Mouse (Mus musculus): ENCODE results near the gene Asic2. TPM values are rescaled to one million over a fixed set of nuclear protein-coding genes. Genes with fewer than 3 reads are reported as not detected.

The Asic2 gene
- polyA plus RNA-seq, 1 experiment from 2014 or later, result 8.7 TPM

DNA sequence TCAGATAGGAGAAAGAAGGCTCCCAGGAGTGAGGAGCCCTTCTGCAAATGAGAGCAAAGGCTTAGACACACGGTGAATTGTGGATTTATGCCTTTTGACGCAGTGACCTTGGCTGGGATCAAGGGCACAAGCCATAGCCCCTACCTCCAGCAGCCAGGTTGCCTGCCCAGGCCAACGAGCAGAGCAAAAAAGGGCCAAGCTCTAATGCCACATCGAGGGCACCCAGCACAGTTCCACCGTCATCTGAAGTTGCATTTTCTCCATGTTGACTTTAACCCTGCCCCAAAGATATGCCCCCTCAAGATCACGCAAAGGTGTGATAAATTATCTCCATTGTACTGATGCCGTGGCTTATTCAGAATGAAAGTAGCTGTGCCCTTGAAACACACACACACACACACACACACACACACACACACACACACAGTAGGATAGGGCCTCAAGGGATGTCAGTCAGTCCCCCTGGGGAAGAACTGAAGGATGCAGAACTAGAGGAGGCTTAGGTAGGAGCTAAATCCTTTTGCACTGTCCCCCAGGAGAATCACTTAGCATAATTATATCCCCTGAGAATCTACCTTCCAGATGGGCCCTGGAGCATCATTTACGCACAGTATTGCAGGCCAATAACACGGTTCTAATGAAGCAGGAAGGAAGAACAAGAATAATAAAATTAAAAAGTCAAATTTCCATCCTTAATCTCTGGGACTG is 96.6 kb downstream of the Asic2 start:
- H3K27me3 ChIP-seq (replicated peaks; ENCODE audit: control insufficient read depth, insufficient read depth, low read length), result no peaks in the 10 kb centered on the region
- H3K4me2 ChIP-seq (ENCODE audit: low read length), result no peak overlapping the region
- H3K36me3 ChIP-seq (ENCODE audit: control insufficient read depth, insufficient read depth), result no peaks in the 10 kb centered on the region
- H3K4me1 ChIP-seq (replicated peaks; ENCODE audit: control insufficient read depth, insufficient read depth, low read length), result no peaks in the 10 kb centered on the region
- 69% methylated on average over 9 of the region's 9 CpGs for WGBS
- H3K27ac ChIP-seq (ENCODE audit: low read length), result no peak overlapping the region
- no peaks in the 10 kb centered on the region for H3K9me3 ChIP-seq (ENCODE audit: control insufficient read depth, low read length)
- ATAC-seq, result no peak
- no peak overlapping the region for H3K9ac ChIP-seq (replicated peaks; ENCODE audit: low read depth, low read length)
- H3K4me3 ChIP-seq (replicated peaks; ENCODE audit: low read length), result no peak overlapping the region

DNA sequence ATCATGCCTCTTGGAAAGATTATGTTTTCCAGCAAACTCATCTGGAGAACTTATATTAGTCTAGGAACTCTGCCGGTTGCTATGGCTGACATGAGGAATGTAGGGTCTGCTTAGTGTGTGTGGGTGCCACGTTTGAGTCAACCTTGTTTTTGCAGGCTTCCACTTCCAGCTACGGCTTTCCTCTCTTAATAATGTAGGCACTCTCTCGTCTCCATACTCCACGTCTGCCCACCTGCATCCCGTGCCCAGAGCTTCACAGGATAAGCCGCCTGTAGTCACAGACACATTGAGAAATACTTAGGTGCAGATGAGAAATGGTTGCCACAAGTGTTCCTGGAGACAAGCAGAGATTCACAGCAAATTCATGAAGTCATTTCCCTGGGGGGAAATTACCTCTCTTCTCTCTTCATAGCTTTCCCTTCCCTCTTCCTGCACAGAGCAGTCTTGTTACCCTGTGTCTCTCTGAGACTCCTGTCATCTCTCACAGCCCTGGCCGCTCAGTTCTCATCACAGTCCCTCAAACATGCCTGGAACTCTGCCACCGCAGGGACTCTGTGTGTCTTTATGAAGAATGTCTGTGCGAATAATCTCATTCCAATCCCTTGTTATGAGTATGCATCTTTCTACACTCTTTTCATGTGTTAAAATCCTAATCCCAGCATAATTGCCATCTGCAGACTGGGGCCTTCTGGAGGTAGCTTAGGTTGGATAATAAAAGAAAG is 102.4 kb downstream of the Asic2 start:
- ATAC-seq, result no peak
- H3K27ac ChIP-seq (ENCODE audit: low read length), result no peak overlapping the region
- 33% methylated on average over 10 of the region's 10 CpGs for WGBS

DNA sequence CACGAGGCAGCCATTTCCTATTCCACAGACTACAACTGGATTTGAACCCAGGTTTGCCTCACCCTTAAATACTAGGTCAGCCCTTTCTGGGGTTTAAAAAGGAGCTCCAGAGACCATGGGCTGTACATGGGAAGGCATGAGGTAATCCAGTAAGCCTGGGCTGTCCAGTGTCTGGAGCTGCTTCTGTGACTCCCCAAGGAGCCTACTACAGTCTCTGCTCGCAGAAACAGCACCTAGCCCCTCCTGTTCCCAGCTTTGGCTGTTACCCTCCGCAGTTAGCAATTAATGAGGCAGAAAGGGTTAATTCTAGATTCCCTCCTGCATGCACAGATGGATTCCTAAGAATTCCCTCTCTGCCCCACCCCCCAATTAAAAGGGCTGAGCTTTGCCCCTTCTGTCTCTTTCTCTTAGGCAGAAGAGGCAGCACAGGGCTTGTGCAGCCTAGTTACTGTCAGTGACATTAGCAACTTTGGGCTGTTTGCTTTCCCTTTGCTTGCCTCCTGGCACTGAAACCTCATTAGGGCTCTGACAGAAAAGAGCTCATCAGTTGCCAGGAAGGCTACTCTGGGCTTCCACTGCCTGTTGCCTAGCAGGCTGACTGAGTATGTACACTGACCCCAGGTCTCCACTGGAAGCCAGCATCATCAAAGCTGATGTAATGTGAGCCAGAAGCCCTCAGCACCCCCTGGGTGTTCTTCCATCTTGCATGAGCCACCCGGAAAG is 107.8 kb downstream of the Asic2 start, which contains the start of gene 5530401A14Rik:
TSS of gene 5530401A14Rik (plus strand) at position 424 of the 723 bp plus-strand sequence.
- no peaks in the 10 kb centered on the region for H3K9me3 ChIP-seq (ENCODE audit: control insufficient read depth, low read length)
- peaks cover 15% of the 10 kb centered on the region for H3K4me1 ChIP-seq (replicated peaks; ENCODE audit: control insufficient read depth, insufficient read depth, low read length)
- peak; percentile 93 for ATAC-seq
- H3K36me3 ChIP-seq (ENCODE audit: control insufficient read depth, insufficient read depth), result no peaks in the 10 kb centered on the region
- no peak within 1 kb of the TSS for H3K4me2 ChIP-seq (ENCODE audit: low read length)
- H3K4me3 ChIP-seq (replicated peaks; ENCODE audit: low read length), result no peak within 1 kb of the TSS
- no peak within 1 kb of the TSS for H3K9ac ChIP-seq (replicated peaks; ENCODE audit: low read depth, low read length)
- H3K27me3 ChIP-seq (replicated peaks; ENCODE audit: control insufficient read depth, insufficient read depth, low read length), result no peaks in the 10 kb centered on the region
- 19% methylated on average over 4 of the region's 4 CpGs for WGBS
- peak within 1 kb of the TSS; percentile 16; the same call in 1 of the 2 replicates for H3K27ac ChIP-seq (ENCODE audit: low read length)

More for the DNA sequence above, 102.4 kb downstream of the Asic2 start:
- no peak overlapping the region for H3K4me2 ChIP-seq (ENCODE audit: low read length)
- no peaks in the 10 kb centered on the region for H3K27me3 ChIP-seq (replicated peaks; ENCODE audit: control insufficient read depth, insufficient read depth, low read length)
- H3K4me1 ChIP-seq (replicated peaks; ENCODE audit: control insufficient read depth, insufficient read depth, low read length), result peaks cover 13% of the 10 kb centered on the region
- H3K4me3 ChIP-seq (replicated peaks; ENCODE audit: low read length), result no peak overlapping the region
- no peak overlapping the region for H3K9ac ChIP-seq (replicated peaks; ENCODE audit: low read depth, low read length)
- no peaks in the 10 kb centered on the region for H3K9me3 ChIP-seq (ENCODE audit: control insufficient read depth, low read length)
- no peaks in the 10 kb centered on the region for H3K36me3 ChIP-seq (ENCODE audit: control insufficient read depth, insufficient read depth)

DNA sequence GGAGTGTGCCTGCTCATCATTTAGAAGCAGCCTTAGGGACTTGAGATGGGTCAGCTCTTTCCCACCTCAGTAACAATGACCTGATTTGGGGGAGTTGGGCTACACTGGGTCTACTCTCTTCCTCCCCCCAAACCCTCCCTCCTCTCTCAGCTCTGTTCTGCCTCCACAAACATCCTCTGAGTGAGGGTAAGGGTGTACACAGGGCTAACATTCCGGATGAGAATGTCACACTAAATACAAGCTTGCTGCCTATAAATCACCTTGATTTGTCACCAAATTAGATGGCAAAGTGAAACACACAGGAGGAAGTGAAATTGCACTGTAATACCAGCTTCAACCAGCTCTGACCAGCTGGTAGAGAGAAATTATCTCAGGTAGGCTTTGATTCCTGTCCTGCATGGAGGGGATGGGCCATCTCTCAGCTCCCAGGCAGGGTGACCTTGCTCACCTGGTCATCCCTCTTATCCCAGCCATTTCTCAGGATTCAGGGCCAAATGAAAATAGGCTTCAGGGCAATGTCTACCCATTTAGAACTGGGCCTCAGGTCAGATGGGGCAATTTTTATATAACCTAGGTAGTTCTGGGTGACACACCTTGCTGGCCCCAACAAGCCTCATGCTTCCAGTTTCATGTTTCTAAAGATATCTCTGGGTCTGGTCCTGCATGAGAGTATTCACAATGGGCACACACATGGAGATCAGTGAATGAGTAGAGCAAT is 120.3 kb downstream of the Asic2 start:
- H3K4me3 ChIP-seq (replicated peaks; ENCODE audit: low read length), result no peak overlapping the region
- H3K27me3 ChIP-seq (replicated peaks; ENCODE audit: control insufficient read depth, insufficient read depth, low read length), result no peaks in the 10 kb centered on the region
- H3K27ac ChIP-seq (ENCODE audit: low read length), result no peak overlapping the region
- WGBS, result 77% methylated on average over 1 of the region's 1 CpGs
- H3K36me3 ChIP-seq (ENCODE audit: control insufficient read depth, insufficient read depth), result no peaks in the 10 kb centered on the region
- peaks cover 20% of the 10 kb centered on the region for H3K4me1 ChIP-seq (replicated peaks; ENCODE audit: control insufficient read depth, insufficient read depth, low read length)
- H3K9ac ChIP-seq (replicated peaks; ENCODE audit: low read depth, low read length), result no peak overlapping the region
- no peak overlapping the region for H3K4me2 ChIP-seq (ENCODE audit: low read length)
- H3K9me3 ChIP-seq (ENCODE audit: control insufficient read depth, low read length), result no peaks in the 10 kb centered on the region
- no peak for ATAC-seq

DNA sequence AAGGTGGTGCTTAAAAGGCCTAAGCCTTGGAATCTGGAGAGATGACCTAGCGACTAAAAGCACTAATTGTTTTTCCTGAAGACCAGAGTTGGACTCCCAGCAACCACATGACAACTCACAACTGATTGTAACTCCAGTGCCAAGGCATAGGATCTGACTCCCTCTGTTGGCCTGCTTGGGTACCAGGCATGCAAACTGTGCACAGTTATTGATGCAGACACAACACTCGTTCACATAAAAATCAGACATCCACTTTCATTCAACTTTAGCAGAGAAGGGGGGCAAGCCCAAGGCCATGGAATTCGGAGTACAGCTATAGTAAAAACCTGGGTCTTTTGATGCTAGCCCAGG is 122.6 kb downstream of the Asic2 start:
- no peak for ATAC-seq
- Histone ChIP-seq H3K4me1 (replicated peaks; ENCODE audit: control insufficient read depth, insufficient read depth, low read length) (peaks cover 16% of the 10 kb centered on the region), H3K4me3 (replicated peaks; ENCODE audit: low read length) (no peak overlapping the region), H3K27me3 (replicated peaks; ENCODE audit: control insufficient read depth, insufficient read depth, low read length) (no peaks in the 10 kb centered on the region), H3K9me3 (ENCODE audit: control insufficient read depth, low read length) (no peaks in the 10 kb centered on the region), H3K36me3 (ENCODE audit: control insufficient read depth, insufficient read depth) (no peaks in the 10 kb centered on the region), H3K9ac (replicated peaks; ENCODE audit: low read depth, low read length) (no peak overlapping the region), H3K4me2 (ENCODE audit: low read length) (no peak overlapping the region), H3K27ac (ENCODE audit: low read length) (no peak overlapping the region)
- WGBS, result 60% methylated on average over 3 of the region's 3 CpGs

DNA sequence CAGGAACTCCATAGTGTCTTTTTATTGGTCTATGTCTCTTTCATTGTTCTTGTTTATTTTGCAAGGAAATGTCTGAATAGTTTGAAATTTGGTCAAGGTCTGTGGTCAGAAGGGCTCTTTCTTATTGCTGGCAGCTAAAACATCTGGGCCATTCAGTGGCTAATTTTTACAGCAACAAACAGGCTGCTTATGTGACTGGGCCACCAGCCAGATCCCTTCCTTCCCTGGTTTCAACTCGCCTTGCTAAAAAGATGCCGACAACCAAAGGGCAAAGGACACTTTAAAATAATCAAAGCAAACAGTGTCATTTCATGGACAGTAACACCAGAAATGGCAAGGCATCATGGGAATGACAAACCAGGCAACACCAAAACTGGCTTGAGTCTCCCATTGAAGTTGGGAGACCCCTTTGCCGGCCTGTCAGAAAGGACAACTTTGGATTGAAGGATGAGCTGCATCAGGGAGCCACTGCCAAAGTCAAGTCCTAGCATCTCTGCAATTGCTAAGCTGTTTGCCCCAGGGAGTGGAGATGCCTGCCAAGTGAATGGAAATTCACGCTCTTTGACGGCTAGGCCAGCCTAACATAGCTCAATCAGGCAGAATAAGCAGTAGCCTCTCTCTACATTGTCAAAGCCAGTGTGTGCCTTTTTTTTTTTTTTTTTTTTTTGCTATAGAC is 123.1 kb downstream of the Asic2 start:
- WGBS, result 23% methylated on average over 5 of the region's 5 CpGs
- no peak overlapping the region for H3K27ac ChIP-seq (ENCODE audit: low read length)
- no peaks in the 10 kb centered on the region for H3K27me3 ChIP-seq (replicated peaks; ENCODE audit: control insufficient read depth, insufficient read depth, low read length)
- H3K4me3 ChIP-seq (replicated peaks; ENCODE audit: low read length), result no peak overlapping the region
- no peaks in the 10 kb centered on the region for H3K9me3 ChIP-seq (ENCODE audit: control insufficient read depth, low read length)
- H3K4me1 ChIP-seq (replicated peaks; ENCODE audit: control insufficient read depth, insufficient read depth, low read length), result peaks cover 16% of the 10 kb centered on the region
- no peaks in the 10 kb centered on the region for H3K36me3 ChIP-seq (ENCODE audit: control insufficient read depth, insufficient read depth)
- no peak overlapping the region for H3K4me2 ChIP-seq (ENCODE audit: low read length)
- no peak for ATAC-seq
- no peak overlapping the region for H3K9ac ChIP-seq (replicated peaks; ENCODE audit: low read depth, low read length)

DNA sequence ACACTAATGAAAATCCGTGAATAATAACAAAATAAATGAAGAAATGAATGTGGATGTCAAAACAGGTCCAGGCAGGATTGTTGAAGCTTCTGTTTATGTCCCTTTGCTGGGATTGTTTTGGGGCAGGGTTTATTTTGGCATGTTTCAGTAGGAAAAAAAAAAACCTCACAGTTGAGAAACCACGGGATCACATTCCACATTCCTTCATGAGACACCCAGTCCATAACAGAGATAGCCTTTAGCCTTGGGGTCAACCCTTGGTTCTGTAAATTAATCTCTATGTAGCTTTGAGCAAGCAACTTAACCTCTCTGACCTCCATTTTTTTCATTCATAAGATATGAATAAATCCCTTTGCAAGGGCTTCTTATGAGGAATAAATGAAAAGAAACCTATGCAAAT is 127.3 kb downstream of the Asic2 start:
- Histone ChIP-seq H3K27ac (ENCODE audit: low read length) (no peak overlapping the region), H3K4me1 (replicated peaks; ENCODE audit: control insufficient read depth, insufficient read depth, low read length) (peaks cover 14% of the 10 kb centered on the region), H3K9me3 (ENCODE audit: control insufficient read depth, low read length) (no peaks in the 10 kb centered on the region), H3K27me3 (replicated peaks; ENCODE audit: control insufficient read depth, insufficient read depth, low read length) (no peaks in the 10 kb centered on the region), H3K4me2 (ENCODE audit: low read length) (no peak overlapping the region), H3K9ac (replicated peaks; ENCODE audit: low read depth, low read length) (no peak overlapping the region), H3K36me3 (ENCODE audit: control insufficient read depth, insufficient read depth) (no peaks in the 10 kb centered on the region), H3K4me3 (replicated peaks; ENCODE audit: low read length) (no peak overlapping the region)
- ATAC-seq, result no peak
- 68% methylated on average over 2 of the region's 2 CpGs for WGBS

DNA sequence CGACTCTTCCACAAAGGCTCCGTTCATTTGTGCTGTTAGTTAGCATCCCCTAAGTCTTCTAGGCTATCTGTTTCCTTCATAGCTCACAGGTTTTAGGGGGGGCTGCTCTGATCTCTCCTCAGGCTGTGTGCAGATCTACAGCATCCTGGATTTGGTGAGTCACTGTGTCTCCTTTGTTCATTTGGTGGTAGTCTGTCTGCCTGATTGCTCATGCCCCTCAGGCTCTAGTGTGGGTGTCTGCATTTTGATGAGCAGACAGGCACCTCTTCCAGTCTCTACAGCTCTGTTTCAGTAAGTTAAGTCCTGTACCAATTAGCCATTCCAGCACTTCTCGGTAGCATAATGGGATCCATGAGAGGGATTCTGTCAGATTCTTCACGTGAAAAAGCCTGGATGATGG is 129.8 kb downstream of the Asic2 start:
- no peak for ATAC-seq
- Histone ChIP-seq H3K27me3 (replicated peaks; ENCODE audit: control insufficient read depth, insufficient read depth, low read length) (no peaks in the 10 kb centered on the region), H3K4me1 (replicated peaks; ENCODE audit: control insufficient read depth, insufficient read depth, low read length) (no peaks in the 10 kb centered on the region; the same call in 1 of the 2 replicates), H3K4me3 (replicated peaks; ENCODE audit: low read length) (no peak overlapping the region), H3K9me3 (ENCODE audit: control insufficient read depth, low read length) (no peaks in the 10 kb centered on the region), H3K36me3 (ENCODE audit: control insufficient read depth, insufficient read depth) (no peaks in the 10 kb centered on the region), H3K27ac (ENCODE audit: low read length) (no peak overlapping the region), H3K9ac (replicated peaks; ENCODE audit: low read depth, low read length) (no peak overlapping the region), H3K4me2 (ENCODE audit: low read length) (no peak overlapping the region)
- WGBS, result 40% methylated on average over 4 of the region's 4 CpGs
